17 mouse cellular contexts compared by ENCODE assay signal in genomic region chr5:69863027-69863426, GRCm38 (mm10).
"Had no signal": no experiment of that assay in that cellular context is flagged by ENCODE, and none has a peak within 500 bp of the region (broad histone marks: within the 10 kb centered on the region; RNA-seq: fewer than 3 reads in every experiment).

No protein-coding gene starts in this region.

- H3K4me1 ChIP-seq: liver, embryonic 13.5 days; neural tube, embryonic 12.5 days; neural tube, embryonic 15.5 days had no signal

- H3K9ac ChIP-seq: liver, embryonic 13.5 days; neural tube, embryonic 12.5 days; neural tube, embryonic 15.5 days had no signal

- H3K27ac ChIP-seq: kidney, postnatal 0 days; layer of hippocampus, adult 2 months; left cerebral cortex, adult 2 months; liver, embryonic 13.5 days; neural tube, embryonic 12.5 days; neural tube, embryonic 15.5 days; stomach, postnatal 0 days had no signal

- H3K9me3 ChIP-seq: liver, embryonic 13.5 days; neural tube, embryonic 12.5 days; neural tube, embryonic 15.5 days had no signal

- H3K36me3 ChIP-seq: liver, embryonic 13.5 days; neural tube, embryonic 12.5 days; neural tube, embryonic 15.5 days had no signal

- DNase-seq: kidney, adult 2 months; kidney, postnatal 25 days; layer of hippocampus, adult 9-11 months; liver, embryonic 13.5 days; lung, adult 2 months; lung, postnatal 14 days; lung, postnatal 4 days; right cerebral cortex, adult 18-20 months; right cerebral cortex, postnatal 14 days; right cerebral cortex, postnatal 4 days; thymus, postnatal 25 days had no signal

- H3K4me3 ChIP-seq: layer of hippocampus, adult 2 months; left cerebral cortex, adult 2 months; liver, embryonic 13.5 days; neural tube, embryonic 12.5 days; neural tube, embryonic 15.5 days had no signal

- H3K4me2 ChIP-seq: liver, embryonic 13.5 days; neural tube, embryonic 12.5 days; neural tube, embryonic 15.5 days had no signal

- H3K27me3 ChIP-seq: liver, embryonic 13.5 days; neural tube, embryonic 12.5 days; neural tube, embryonic 15.5 days had no signal
